Mouse (Mus musculus) spleen, adult 2 months (tissue): Measurements from ENCODE around the gene Mrpl58.

ENCODE experiments used
- CTCF ChIP-seq: fragments of 200-500 bp; IDR thresholded peaks from 2 replicates; pipeline ENCODE4 v1.5.1; 2011; ENCODE audit warnings: mild to moderate bottlenecking, inconsistent platforms; ENCODE audit not compliant: insufficient read depth, insufficient read length, insufficient replicate concordance; ENCODE audit errors: extremely low read depth
- POLR2A ChIP-seq: fragments of 200-500 bp; IDR thresholded peaks from 2 replicates; pipeline ENCODE4 v1.6.1; 2011; ENCODE audit warnings: low read depth, low read length, inconsistent platforms

- TF ChIP-seq CTCF: no peak
- TF ChIP-seq POLR2A: no peak
Observed at GRCm38 (mm10) chr11:115377254-115377653, 26.3 kb upstream of the Mrpl58 start.
